Mouse (Mus musculus) hindbrain, embryonic 10.5 days (tissue): ENCODE results near the gene Trub1. TPM values are rescaled to one million over a fixed set of nuclear protein-coding genes. Genes with fewer than 3 reads are reported as not detected.

Experiments
- DNase-seq: peaks from one replicate; pipeline ENCODE4 v3.0.0-alpha.2; 2017; ENCODE audit warnings: low spot score
- H3K27ac ChIP-seq: fragments of 300-500 bp; sonication (generic); 2 replicates; pipeline ENCODE4 v1.5.1; 2016; ENCODE audit warnings: mild to moderate bottlenecking, moderate library complexity
- H3K27me3 ChIP-seq: fragments of 300-500 bp; sonication (generic); 2 replicates; pipeline ENCODE4 v1.6.1; 2016; ENCODE audit warnings: mild to moderate bottlenecking; ENCODE audit not compliant: poor library complexity, insufficient read depth, severe bottlenecking
- H3K36me3 ChIP-seq: fragments of 300-500 bp; sonication (generic); 2 replicates; pipeline ENCODE4 v1.6.1; 2016; ENCODE audit warnings: mild to moderate bottlenecking, moderate library complexity
- H3K4me1 ChIP-seq: fragments of 300-500 bp; sonication (generic); replicated peaks from 2 replicates; pipeline ENCODE4 v1.6.1; 2016; ENCODE audit warnings: mild to moderate bottlenecking
- H3K4me3 ChIP-seq: fragments of 300-500 bp; sonication (generic); 2 replicates; pipeline ENCODE4 v1.5.1; 2016; ENCODE audit warnings: mild to moderate bottlenecking, moderate library complexity
- H3K9me3 ChIP-seq: fragments of 300-500 bp; sonication (generic); 2 replicates; pipeline ENCODE4 v1.6.1; 2016; ENCODE audit warnings: mild to moderate bottlenecking, moderate library complexity
- WGBS: fragments of 180-500 bp; shearing (Covaris S2); methylation state at CpG from one replicate; pipeline ENCODE4 v1.1.7; 2016; 5-methylcytosine and 5-hydroxymethylcytosine counted together
- polyA plus RNA-seq: library from polyadenylated mRNA; unstranded; fragments of >200 nt; fragmentation: Nextera tagmentation; extraction: Ambion mirVana; gene quantifications from 2 replicates; pipeline ENCODE4 v1.2.1, GENCODE M21; 2016

The Trub1 gene
- polyA plus RNA-seq, 1 experiment from 2014 or later: 19.3 TPM

DNA sequence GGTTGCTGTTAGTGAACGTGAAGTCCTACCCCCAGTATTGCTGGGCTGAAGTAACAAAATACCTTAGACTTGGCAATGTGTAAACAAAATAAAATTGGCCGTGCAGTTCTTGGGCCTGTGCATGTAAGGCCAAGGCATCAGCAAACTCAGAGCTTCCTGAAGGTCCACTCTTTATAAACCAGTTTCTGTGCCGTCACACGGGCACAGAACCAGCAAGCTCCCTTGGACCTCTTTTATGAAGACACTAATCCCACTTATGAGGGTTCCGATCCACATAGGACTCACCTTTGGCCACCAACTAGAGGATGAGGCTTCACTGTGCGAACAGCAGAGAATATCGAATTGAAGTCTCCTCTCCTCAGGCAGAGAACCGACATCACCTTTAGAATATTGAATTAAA, 25.9 kb upstream of the Trub1 start:
- Histone ChIP-seq H3K36me3 (no peaks in the 10 kb centered on the region), H3K4me1 (0 out of 2 replicates have a peak, but pooled peaks cover 3% of the 10 kb centered on the region), H3K9me3 (no peaks in the 10 kb centered on the region), H3K4me3 (no peak overlapping the region), H3K27me3 (no peaks in the 10 kb centered on the region), H3K27ac (no peak overlapping the region)
- WGBS: 93% methylated on average over 8 of the region's 8 CpGs
- no peak for DNase-seq

DNA sequence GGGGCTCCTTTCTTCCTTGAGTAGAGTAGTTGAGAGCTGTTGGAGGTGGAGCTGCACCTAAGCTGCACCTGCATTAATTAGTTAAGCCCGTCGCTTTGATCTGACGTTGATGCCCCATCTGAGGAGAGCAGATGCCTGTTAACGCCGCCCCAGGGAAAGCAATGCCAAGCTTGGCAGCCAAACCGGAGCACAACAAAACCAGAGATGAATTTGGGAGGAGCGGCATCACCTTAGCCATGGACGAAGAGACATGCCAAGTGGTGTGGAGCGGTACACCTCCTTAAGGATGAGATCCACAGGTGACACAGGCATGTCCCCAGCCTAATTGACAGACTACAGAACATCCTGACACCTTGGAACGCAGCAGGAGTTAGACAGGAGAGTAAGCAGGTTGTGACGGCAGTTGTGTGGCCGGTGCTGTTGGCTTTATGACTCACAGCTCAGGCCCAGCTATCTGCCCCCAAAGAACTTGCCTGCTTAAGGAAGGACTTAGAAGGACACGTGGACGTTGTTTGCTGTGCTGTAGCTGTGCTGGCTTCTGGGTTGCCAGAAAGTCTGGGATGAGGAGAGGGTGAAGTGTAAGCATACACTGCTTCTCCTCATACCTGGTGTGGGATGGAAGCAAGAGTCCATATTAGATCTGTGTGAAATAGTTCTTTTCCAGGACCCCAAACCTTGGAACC, 24.8 kb upstream of the Trub1 start:
- WGBS: 79% methylated on average over 14 of the region's 14 CpGs
- Histone ChIP-seq H3K27ac (no peak overlapping the region), H3K4me1 (0 out of 2 replicates have a peak, but pooled peaks cover 3% of the 10 kb centered on the region), H3K27me3 (no peaks in the 10 kb centered on the region), H3K9me3 (no peaks in the 10 kb centered on the region), H3K4me3 (no peak overlapping the region), H3K36me3 (no peaks in the 10 kb centered on the region)
- no peak for DNase-seq

DNA sequence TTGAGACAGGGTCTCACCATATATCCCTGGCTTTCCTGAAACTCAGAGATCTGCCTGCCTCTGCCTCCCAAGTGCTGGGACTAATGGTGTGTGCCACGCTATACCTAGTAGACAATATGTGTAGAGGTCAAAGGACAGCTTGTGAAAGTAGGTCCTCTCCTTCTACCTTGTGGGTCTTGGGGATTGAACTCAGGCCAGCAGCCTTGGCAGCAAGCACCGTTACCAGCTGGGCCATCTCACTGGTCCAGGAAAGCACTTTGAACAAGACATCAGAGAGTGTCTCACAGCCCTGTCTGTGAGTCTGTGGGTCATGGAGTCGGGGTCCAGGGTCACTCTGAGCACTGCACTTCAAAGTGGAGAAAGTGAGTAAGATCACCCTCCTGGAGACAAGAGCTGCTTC, 24.1 kb upstream of the Trub1 start:
- Histone ChIP-seq H3K27ac (no peak overlapping the region), H3K4me3 (no peak overlapping the region), H3K27me3 (no peaks in the 10 kb centered on the region), H3K36me3 (no peaks in the 10 kb centered on the region), H3K9me3 (no peaks in the 10 kb centered on the region), H3K4me1 (0 out of 2 replicates have a peak, but pooled peaks cover 3% of the 10 kb centered on the region)
- 86% methylated on average over 3 of the region's 3 CpGs for WGBS
- DNase-seq: no peak

DNA sequence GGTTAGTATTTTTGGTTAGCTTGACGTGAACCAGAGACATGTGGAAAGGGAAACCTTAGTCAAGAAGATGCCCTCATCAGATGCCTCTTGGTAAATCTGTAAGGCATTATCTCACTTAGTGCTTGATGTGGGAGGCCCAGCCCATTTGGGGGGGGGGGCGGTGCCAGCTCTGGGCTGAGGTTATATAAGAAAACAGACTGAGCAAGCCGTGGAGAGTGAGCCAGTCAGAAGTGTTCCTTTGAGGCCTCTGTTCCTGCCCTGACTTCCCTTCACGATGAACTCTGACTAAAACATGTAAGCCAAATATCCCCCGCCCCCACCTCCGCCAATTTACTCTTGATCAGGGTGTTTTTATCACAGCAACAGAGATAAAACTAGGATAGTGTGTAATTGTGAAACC, 22.8 kb upstream of the Trub1 start:
- Histone ChIP-seq H3K27ac (no peak overlapping the region), H3K4me3 (no peak overlapping the region), H3K36me3 (no peaks in the 10 kb centered on the region), H3K27me3 (no peaks in the 10 kb centered on the region), H3K4me1 (0 out of 2 replicates have a peak, but pooled peaks cover 3% of the 10 kb centered on the region), H3K9me3 (no peaks in the 10 kb centered on the region)
- 78% methylated on average over 6 of the region's 6 CpGs for WGBS
- no peak for DNase-seq

DNA sequence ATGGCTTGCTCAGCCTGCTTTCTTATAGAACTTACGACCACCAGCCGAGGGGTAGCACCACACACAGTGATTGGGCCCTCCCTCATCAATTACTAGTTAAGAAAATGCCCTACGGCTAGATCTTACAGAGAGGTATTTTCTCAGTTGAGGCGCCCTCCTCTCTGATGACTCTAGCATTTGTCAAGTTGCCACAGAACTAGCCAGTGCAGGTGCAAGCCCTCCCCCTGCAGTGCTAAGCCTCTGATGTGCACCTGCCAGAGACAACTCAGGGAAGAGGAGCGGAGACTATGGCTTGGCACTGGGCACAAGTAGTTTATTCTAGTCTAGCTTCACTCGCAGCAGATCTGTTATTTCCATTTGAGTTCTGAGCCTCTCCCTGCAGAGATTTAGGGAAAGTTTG, 21.2 kb upstream of the Trub1 start:
- WGBS: 62% methylated on average over 6 of the region's 6 CpGs
- 0 out of 2 replicates have a peak, but pooled peaks cover 3% of the 10 kb centered on the region for H3K4me1 ChIP-seq
- no peaks in the 10 kb centered on the region for H3K36me3 ChIP-seq
- no peak for DNase-seq
- H3K9me3 ChIP-seq: no peaks in the 10 kb centered on the region
- no peak overlapping the region for H3K4me3 ChIP-seq
- H3K27me3 ChIP-seq: no peaks in the 10 kb centered on the region
- H3K27ac ChIP-seq: no peak overlapping the region

DNA sequence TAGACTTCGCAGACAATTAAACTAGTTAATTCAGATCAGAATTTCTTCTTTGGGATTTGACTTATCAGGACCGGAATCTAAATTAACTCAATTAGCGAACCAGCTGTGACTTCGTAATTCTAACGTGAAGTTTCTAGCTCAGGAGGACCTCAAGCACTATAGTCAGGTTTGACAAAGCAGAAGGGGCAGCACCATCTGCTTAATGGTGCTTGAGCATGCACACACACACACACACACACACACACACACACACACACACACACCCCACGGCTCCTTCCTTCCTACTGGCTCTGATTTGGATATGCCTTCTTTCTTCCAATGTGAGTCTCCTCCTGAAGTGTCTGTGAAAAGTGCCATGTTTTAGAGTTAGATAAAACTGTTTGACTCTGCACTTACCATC, 18.7 kb upstream of the Trub1 start:
- Histone ChIP-seq H3K27me3 (no peaks in the 10 kb centered on the region), H3K4me1 (0 out of 2 replicates have a peak, but pooled peaks cover 3% of the 10 kb centered on the region), H3K36me3 (no peaks in the 10 kb centered on the region), H3K27ac (no peak overlapping the region), H3K4me3 (no peak overlapping the region), H3K9me3 (no peaks in the 10 kb centered on the region)
- 79% methylated on average over 6 of the region's 6 CpGs for WGBS
- DNase-seq: no peak

DNA sequence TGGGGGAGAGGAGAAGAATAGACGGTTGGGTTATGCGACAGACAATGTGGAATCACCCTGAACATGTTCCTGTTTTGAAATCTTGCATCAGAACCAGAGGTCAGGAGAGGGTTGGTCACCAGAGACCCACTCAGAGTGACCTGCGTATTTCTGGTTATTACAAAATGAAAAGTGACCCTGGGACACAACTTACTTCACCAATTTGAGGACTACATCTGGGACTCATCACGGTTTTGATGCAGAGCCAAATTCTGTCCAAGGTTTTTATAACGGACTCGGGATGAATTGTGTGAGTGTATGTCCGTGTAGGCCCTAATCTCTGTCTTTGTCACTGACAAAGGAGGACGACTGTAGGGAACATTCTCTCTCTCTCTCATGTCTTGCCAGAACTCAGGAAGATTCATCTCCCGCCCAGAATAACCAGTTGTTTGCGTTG, 16.1 kb upstream of the Trub1 start:
- Histone ChIP-seq H3K4me3 (no peak overlapping the region), H3K9me3 (no peaks in the 10 kb centered on the region), H3K27ac (no peak overlapping the region), H3K4me1 (no peaks in the 10 kb centered on the region), H3K27me3 (no peaks in the 10 kb centered on the region), H3K36me3 (no peaks in the 10 kb centered on the region)
- DNase-seq: no peak
- WGBS: 90% methylated on average over 10 of the region's 10 CpGs

DNA sequence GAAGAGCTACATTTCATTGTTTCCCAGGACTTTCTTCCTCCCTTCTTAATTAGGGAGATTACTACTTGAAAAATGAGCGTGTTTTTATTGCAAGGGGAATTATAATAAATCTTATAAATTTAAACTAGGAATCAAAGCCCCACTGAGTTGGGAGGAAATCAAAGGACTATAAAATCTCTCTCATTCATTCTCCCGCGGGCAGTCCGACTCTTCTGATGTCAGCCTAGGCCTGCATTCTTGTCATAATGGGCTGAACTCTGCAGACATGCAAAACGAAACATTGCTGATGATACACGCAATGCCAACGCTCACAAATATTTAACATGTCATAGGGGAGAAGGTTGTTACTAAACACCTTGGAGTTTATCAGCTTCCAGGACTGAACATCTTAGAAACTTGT, 15.7 kb upstream of the Trub1 start:
- no peaks in the 10 kb centered on the region for H3K9me3 ChIP-seq
- no peaks in the 10 kb centered on the region for H3K27me3 ChIP-seq
- no peaks in the 10 kb centered on the region for H3K36me3 ChIP-seq
- WGBS: 92% methylated on average over 7 of the region's 7 CpGs
- no peaks in the 10 kb centered on the region for H3K4me1 ChIP-seq
- H3K4me3 ChIP-seq: no peak overlapping the region
- H3K27ac ChIP-seq: no peak overlapping the region
- DNase-seq: no peak

DNA sequence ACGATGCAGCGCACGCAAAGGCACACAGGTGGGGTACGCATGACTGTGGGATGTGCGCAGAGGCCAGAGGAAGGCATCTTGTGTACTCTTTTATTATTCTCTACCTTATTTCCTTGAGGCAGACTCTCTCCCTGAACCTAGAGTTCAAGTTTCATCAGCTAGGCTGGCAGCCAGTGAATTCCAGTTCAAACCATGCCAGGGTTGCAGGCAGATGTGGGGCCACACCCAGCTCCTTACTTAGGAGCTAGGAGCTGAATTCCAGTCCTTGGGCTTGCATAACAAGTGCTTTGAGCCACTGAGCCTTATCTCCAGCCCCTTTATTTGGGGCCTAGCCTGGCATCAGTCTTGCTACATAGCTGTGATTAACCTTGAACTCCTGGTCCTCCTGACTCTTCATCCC, 13.4 kb upstream of the Trub1 start:
- no peak overlapping the region for H3K27ac ChIP-seq
- WGBS: 98% methylated on average over 5 of the region's 5 CpGs
- no peak for DNase-seq
- H3K9me3 ChIP-seq: no peaks in the 10 kb centered on the region
- no peaks in the 10 kb centered on the region for H3K27me3 ChIP-seq
- H3K36me3 ChIP-seq: no peaks in the 10 kb centered on the region
- no peaks in the 10 kb centered on the region for H3K4me1 ChIP-seq
- no peak overlapping the region for H3K4me3 ChIP-seq

DNA sequence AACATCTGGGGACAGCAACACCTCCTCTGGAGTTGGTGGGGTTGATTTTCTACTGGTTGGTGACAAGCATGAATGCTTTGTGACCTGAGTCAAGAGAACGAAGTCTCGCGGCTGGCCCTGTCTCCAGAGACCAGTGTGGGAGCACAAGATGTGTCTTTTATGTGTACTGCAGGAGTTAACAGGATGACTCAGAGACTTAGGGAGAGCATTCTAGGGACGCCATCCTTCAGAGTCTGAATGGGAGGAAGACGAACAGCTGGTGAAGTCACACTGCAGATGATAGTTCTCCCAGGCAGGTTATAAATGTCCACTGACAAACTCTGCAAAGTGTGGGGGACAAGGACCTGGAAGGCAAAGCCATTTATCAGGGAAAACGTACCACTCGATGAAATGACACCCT, 11.2 kb upstream of the Trub1 start:
- H3K27me3 ChIP-seq: no peaks in the 10 kb centered on the region
- no peak overlapping the region for H3K27ac ChIP-seq
- no peak overlapping the region for H3K4me3 ChIP-seq
- WGBS: 71% methylated on average over 7 of the region's 7 CpGs
- H3K4me1 ChIP-seq: no peaks in the 10 kb centered on the region
- H3K36me3 ChIP-seq: no peaks in the 10 kb centered on the region
- DNase-seq: no peak
- H3K9me3 ChIP-seq: no peaks in the 10 kb centered on the region

DNA sequence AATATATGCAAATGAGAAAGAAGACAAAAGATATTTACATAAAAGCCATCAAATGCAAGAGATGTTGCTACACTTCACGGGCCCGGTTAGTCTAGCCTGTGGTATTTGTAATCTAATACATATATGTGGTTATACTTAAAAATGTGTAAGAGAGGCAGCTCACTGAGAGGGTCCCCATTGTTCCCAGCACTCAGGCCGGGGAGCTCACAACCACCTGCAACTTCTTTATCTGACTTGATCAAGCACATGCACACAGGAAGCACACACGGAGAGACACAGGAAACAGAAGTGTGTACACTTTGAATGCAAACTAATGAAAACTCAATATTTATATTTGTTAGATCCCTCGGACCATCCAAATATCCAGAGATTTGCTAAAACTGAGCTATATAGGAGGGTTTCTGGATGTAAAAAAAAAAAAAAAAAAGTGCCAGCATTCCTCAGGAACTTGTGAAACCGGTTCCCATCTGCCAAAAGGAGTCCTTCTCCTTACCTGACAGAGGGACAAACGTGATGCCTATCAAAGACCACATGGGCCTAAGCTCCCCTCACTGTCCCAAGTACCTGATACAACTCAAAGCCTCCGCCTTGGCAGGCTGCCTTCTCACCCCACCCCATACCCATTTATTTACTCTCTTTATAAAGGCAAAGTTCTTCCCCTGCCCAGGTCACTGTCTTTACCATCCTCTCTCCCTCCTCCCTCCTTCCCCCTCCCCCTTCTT, 9.6 kb upstream of the Trub1 start:
- H3K27ac ChIP-seq: no peak overlapping the region
- no peak for DNase-seq
- WGBS: 51% methylated on average over 8 of the region's 8 CpGs
- no peaks in the 10 kb centered on the region for H3K27me3 ChIP-seq
- H3K4me1 ChIP-seq: no peaks in the 10 kb centered on the region
- H3K4me3 ChIP-seq: no peak overlapping the region
- H3K36me3 ChIP-seq: no peaks in the 10 kb centered on the region
- no peaks in the 10 kb centered on the region for H3K9me3 ChIP-seq

DNA sequence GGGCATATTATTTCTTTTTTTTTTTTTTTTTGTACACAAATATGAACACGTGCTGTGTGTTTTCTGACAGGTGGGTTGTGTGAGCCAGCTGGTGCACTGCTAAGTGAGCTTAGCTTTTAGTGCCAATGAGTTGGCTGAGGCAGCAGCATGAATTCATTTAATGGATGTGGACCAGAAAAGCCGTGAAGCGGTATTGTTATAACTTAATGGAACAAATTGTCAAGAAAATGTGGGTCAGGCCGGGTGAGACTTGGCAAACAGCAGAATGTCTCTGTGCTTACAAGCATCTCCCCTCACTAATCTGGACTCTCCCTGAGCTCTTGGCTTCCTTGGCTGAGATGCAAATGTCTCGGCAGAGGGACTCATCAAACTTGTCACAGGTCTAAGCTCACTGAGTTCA, 7.7 kb upstream of the Trub1 start:
- Histone ChIP-seq H3K27me3 (no peaks in the 10 kb centered on the region), H3K4me3 (no peak overlapping the region), H3K36me3 (no peaks in the 10 kb centered on the region), H3K27ac (no peak overlapping the region), H3K4me1 (no peaks in the 10 kb centered on the region), H3K9me3 (no peaks in the 10 kb centered on the region)
- DNase-seq: no peak
- WGBS: 67% methylated on average over 5 of the region's 5 CpGs

DNA sequence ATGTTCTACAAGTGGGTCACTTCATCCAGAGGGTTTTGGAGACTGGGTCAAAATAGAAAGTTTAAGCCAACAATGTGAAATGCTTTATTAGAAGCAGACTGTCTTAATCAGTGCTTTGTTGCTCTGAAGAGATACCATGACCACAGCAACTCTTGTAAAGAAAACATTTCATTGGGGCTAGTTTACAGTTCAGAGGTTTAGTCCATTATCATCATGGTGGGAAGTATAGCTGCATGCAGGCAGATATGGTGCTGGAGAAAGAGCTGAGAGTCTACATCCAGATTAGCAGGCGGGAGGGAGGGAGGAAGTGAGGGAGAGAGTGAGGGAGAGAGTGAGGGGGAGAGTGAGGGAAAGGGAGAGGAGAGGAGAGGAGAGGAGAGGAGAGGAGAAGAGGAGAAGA, 1.9 kb upstream of the Trub1 start:
- Histone ChIP-seq H3K9me3 (no peaks in the 10 kb centered on the region), H3K4me1 (peaks cover 14% of the 10 kb centered on the region), H3K4me3 (no peak overlapping the region), H3K36me3 (no peaks in the 10 kb centered on the region), H3K27me3 (no peaks in the 10 kb centered on the region), H3K27ac (no peak overlapping the region)
- 68% methylated on average over 1 of the region's 1 CpGs for WGBS
- DNase-seq: no peak
